Mouse (Mus musculus) splenic B cell, adult 2 months (primary cell): ENCODE data around the gene Mtnr1b.
"Not testable (repeated sequence)": the region's sequence is repeated elsewhere in the genome, so short reads cannot be mapped to it uniquely, and the experiment has no call there.

Experiments used
- DNase-seq: peaks from one replicate; pipeline ENCODE4 v3.0.0-alpha.2; 2011; ENCODE audit warnings: low read depth, low spot score
- H3K27me3 ChIP-seq: 2 replicates; pipeline ENCODE4 v1.6.1; 2012; ENCODE audit warnings: mild to moderate bottlenecking, low read length, moderate library complexity, mixed read lengths; ENCODE audit not compliant: control insufficient read depth, poor library complexity, insufficient read depth, severe bottlenecking
- H3K36me3 ChIP-seq: 2 replicates; pipeline ENCODE4 v1.6.1; 2012; ENCODE audit warnings: mild to moderate bottlenecking, low read length, moderate library complexity, mixed read lengths; ENCODE audit not compliant: control insufficient read depth, poor library complexity, insufficient read depth, severe bottlenecking

The Mtnr1b gene

GRCm38 (mm10) chr9:15861402-15861801 lies 13.0 kb downstream of the Mtnr1b start:
- Histone ChIP-seq H3K36me3 (no peaks in the 10 kb centered on the region), H3K27me3 (no peaks in the 10 kb centered on the region)
- no peak for DNase-seq

- DNase-seq: no peak
- no peaks in the 10 kb centered on the region for H3K36me3 ChIP-seq
- no peaks in the 10 kb centered on the region for H3K27me3 ChIP-seq
Measured at GRCm38 (mm10) chr9:15850749-15851148, 23.6 kb downstream of the Mtnr1b start.

GRCm38 (mm10) chr9:15845390-15845789 lies 29.0 kb downstream of the Mtnr1b start:
- no peak for DNase-seq
- H3K36me3 ChIP-seq: no peaks in the 10 kb centered on the region
- no peaks in the 10 kb centered on the region for H3K27me3 ChIP-seq

GRCm38 (mm10) chr9:15844936-15845335 lies 29.4 kb downstream of the Mtnr1b start:
- not testable (repeated sequence) for H3K27me3 ChIP-seq, DNase-seq, H3K36me3 ChIP-seq

GRCm38 (mm10) chr9:15813002-15813911 lies 61.1 kb downstream of the Mtnr1b start:
- Histone ChIP-seq H3K36me3 (no peaks in the 10 kb centered on the region), H3K27me3 (no peaks in the 10 kb centered on the region)
- no peak for DNase-seq

- no peaks in the 10 kb centered on the region for H3K27me3 ChIP-seq
- DNase-seq: no peak
- no peaks in the 10 kb centered on the region for H3K36me3 ChIP-seq
Measured at GRCm38 (mm10) chr9:15804296-15804695, 70.1 kb downstream of the Mtnr1b start.

- DNase-seq: no peak
- Histone ChIP-seq H3K27me3 (no peaks in the 10 kb centered on the region), H3K36me3 (no peaks in the 10 kb centered on the region)
Measured at GRCm38 (mm10) chr9:15802413-15803027, 71.8 kb downstream of the Mtnr1b start.

GRCm38 (mm10) chr9:15800402-15800801 lies 74.0 kb downstream of the Mtnr1b start:
- Histone ChIP-seq H3K36me3 (no peaks in the 10 kb centered on the region), H3K27me3 (no peaks in the 10 kb centered on the region)
- no peak for DNase-seq

- no peak for DNase-seq
- H3K36me3 ChIP-seq: no peaks in the 10 kb centered on the region
- H3K27me3 ChIP-seq: no peaks in the 10 kb centered on the region
Measured at GRCm38 (mm10) chr9:15794408-15794807, 79.9 kb downstream of the Mtnr1b start.

- H3K36me3 ChIP-seq: no peaks in the 10 kb centered on the region
- H3K27me3 ChIP-seq: no peaks in the 10 kb centered on the region
- no peak for DNase-seq
Measured at GRCm38 (mm10) chr9:15792076-15792475, 82.3 kb downstream of the Mtnr1b start.

GRCm38 (mm10) chr9:15786610-15787009 lies 87.7 kb downstream of the Mtnr1b start:
- Histone ChIP-seq H3K36me3 (no peaks in the 10 kb centered on the region), H3K27me3 (no peaks in the 10 kb centered on the region)
- DNase-seq: no peak

GRCm38 (mm10) chr9:15786192-15786591 lies 88.2 kb downstream of the Mtnr1b start:
- H3K27me3 ChIP-seq: no peaks in the 10 kb centered on the region

GRCm38 (mm10) chr9:15781936-15782335 lies 92.4 kb downstream of the Mtnr1b start:
- Histone ChIP-seq H3K36me3 (no peaks in the 10 kb centered on the region), H3K27me3 (no peaks in the 10 kb centered on the region)
- DNase-seq: no peak

More at GRCm38 (mm10) chr9:15786192-15786591, 88.2 kb downstream of the Mtnr1b start:
- no peaks in the 10 kb centered on the region for H3K36me3 ChIP-seq
- DNase-seq: no peak

- Histone ChIP-seq H3K36me3 (no peaks in the 10 kb centered on the region), H3K27me3 (no peaks in the 10 kb centered on the region)
- DNase-seq: no peak
Measured at GRCm38 (mm10) chr9:15774911-15775310, 99.4 kb downstream of the Mtnr1b start.
